Mouse (Mus musculus) liver, postnatal 0 days (tissue): ENCODE data around the gene Fbxo17.

Source experiments
- CTCF ChIP-seq: sonication (generic); IDR thresholded peaks from 2 replicates; pipeline ENCODE4 v1.5.1; 2016; ENCODE audit warnings: antibody characterized with exemption, low read depth
- EP300 ChIP-seq: IDR thresholded peaks from 2 replicates; pipeline ENCODE4 v1.6.1; 2016; ENCODE audit warnings: antibody characterized with exemption, low read depth, mild to moderate bottlenecking

DNA sequence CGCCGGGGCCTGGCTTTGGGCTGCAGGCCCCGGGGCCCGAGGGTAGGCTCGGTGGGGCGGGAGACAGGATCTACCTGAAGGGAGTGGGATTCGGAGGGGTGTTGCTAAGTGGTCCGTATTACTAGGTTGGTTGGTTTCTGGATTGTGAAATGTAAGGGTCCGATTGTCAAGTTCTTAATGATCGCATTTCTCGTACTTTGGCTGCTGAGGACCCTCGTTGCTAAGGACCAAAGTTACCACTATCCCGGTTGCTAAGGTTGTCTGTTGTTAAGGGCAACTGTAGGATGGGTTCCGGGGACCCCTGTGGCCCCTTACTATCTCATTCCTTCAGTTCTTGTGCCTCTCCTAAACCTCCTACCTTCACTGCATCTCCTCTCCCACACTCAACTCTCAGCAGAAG lies 50.3 kb downstream of the Fbxo17 start:
- TF ChIP-seq EP300, result no peak
- TF ChIP-seq CTCF, result no peak
